Mouse (Mus musculus): Measurements from ENCODE around the gene Dzank1.

The Dzank1 gene

DNA sequence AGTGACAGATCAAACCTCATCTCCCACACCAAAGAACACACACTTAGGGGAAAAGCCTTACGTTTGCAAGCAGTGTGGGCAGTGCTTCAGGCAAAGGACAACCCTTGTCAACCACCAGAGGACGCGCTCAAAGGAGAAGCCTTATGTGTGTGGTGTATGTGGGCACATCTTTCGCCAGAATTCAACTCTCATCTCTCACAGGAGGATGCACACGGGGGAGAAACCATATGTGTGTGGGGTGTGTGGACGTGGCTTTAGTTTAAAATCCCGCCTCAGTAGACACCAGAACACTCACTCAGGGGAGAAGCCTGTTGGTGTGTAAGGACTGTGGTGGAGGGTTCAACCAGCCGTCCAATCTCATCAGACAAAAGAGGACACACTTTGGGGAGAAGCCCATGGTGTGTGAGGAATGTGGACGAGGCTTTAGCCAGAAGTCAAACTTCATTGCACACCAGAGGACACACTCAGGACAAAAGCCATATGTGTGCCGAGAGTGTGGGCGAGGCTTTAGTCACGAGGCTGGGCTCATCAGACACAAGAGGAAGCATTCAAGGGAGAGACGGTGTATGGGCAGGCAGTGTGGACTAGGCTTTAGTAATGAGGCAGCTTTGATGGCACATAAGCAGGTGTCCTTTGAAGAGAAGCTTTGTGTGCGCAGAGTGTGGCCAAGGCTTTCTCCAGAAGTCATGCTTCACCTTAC, 61.2 kb downstream of the Dzank1 start:
- DNase-seq (ENCODE audit: low spot score): no peak

DNA sequence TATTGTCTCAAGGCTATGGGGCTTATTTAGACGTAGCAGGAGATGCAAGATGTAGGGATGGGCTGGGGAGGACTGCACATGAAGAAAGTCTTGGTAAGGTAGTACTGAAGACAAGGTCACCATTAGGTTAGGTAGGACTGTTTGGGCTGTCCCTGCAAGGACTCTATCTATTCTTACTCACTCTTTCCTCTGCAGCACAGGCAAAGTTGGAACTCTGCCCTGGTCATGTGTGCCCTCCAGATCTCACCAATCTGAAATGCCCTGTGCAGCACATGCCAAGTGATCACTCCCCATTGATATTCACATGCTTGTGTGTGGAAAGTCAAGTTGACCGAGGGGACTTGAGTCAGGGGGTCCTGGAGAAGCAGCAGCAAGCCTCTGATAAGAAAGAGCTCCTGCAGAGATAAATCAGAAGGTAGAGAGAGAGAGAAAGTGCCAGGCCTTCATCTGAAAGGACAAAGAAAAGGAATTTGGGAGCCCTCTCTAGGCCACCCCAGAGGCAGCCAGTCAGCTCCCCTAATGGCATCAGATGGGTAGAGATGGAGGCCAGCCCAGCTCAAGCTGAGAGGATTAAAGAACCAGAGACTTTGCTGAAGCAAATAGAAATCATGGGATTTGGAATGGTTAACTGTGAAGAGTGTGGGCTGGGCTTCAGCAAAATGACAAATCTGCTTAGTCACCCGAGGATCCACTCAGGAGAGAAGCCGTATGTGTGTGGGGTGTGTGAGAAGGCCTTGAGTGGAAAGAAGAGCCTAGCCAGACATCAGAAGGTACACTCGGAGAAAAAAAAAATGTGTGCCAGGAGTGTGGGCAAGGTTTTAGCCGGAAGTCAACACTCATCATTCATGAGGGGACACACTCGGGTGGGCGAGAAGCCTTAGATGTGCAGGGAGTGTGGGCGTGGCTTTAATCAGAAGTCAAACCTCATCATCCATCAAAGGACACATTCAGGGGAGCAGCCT, 62.1 kb downstream of the Dzank1 start:
- DNase-seq (ENCODE audit: low spot score): no peak

DNA sequence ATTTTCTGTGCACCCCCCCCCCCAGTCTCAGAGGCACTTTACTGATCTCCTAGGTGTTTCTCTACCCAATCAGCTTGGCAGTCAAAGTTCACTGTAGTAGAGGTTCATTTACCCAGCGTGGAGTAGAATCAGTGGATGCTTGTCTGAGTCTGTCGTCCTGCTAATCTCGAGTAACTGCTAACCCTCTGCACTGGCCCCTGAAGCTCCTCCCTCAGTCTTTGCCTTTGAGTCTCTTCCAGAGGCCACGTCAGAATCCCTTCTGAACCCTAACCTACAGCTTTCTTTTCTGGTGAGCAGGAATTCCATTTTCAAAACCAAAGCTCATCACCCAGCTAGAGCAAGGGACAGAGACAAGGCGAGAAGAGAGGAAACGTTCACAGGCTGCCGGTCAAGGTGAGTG, 63.0 kb downstream of the Dzank1 start:
- no peak for DNase-seq (ENCODE audit: low spot score)

DNA sequence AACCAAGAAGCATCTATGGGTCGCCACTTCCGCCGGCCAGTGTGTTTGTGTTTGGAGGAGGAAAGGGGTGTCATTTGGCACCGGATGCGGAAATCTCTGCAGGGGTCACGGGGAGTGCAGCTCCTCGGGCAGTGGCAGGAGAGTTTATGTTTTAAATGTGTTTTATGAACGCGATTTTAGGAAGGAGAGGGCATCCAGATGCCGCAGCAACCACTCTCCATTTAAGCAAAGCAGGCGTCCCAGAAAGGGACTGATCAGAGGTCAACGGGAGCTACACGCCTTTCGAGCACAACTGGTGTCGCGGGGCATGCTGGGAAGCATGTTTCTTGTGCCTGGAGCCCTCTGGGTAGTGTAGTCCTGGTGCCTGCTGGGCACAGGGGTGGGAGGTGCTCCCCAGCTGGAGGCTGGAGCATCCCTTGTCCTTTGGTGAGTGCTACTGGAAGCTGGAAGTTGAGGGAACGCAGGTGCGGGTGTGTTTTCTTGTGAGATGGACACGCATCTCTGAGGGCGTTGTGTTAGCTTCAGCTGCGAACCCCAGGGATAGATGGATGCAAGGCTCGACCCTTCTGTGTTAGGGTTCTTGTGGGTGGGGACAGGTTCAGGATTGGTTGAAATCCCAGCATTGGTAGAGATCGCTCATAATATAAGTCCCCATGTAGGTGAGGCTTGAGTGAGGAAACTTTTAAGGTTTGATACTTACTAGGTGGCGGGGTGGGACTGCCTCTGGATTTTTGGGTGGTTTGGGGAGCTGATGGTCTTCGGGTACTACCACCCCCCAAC, 68.0 kb downstream of the Dzank1 start:
- DNase-seq (ENCODE audit: low spot score): peak; percentile 69

DNA sequence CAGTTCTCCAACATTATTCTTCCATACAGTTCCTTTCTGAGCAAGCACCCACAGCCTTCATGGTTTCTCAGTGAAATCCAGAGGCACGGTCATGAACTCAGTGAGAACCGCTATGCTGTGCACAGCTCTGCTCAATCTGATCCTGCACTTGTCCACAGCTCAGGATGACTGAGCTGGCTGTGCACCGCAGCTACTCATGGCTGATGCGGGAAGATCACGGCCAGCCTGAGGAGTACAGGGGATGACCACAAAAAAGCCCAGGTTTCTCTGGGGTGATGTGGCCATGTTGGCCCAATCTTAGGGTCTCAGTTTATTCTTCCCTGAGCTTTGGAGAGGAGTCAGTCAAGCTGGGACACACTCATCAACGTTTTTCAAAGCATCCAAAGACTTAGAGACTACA, 68.9 kb downstream of the Dzank1 start:
- no peak for DNase-seq (ENCODE audit: low spot score)

DNA sequence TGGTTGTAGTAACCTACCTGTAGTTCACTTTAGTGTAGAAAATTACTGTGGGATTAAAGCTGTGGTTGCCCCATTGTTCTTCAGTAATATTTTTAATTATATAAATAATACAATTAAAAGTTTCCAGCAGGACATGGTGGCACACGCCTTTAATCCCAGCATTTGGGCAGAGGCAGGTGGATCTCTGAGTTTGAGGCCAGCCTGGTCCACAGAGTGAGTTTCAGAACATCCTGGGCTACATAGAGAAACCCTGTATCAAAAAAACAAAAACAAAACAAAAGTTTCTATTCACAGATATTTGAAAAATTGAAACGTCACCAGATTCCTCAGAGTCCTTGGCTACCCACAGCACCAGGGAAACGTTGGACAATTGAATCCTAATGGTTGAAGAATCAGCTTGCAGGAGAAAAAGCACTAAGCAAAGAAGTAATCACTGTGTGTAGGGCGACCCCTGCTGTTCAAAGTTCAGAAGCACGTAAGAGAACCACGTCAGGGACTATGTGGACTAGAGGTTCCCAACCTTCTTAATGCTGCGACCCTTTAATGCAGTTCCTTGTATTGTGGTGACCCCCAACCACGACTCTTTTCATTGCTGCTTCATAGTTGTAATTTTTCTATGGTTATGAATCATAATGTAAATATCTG, 74.7 kb downstream of the Dzank1 start:
- peak; percentile 83 for DNase-seq (ENCODE audit: low spot score)

DNA sequence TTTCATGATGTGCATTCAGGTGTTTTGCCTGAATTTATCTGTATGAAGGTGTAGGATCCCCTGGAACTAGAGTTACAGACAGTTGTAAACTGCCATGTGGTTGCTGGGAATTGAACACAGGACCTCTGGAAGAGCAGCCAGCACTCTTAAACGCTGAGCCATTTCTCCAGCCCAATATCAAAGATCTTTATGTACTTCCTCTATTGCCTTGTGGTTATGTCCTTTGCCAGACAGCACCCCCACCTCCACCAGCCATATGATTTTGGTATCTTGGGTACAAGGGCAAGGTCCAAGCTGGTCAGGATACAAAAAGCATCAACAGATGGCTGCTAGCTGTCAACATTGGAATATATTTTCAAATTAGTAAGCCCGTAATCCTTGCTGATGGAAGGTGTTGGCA, 76.8 kb downstream of the Dzank1 start:
- DNase-seq (ENCODE audit: low spot score): no peak

DNA sequence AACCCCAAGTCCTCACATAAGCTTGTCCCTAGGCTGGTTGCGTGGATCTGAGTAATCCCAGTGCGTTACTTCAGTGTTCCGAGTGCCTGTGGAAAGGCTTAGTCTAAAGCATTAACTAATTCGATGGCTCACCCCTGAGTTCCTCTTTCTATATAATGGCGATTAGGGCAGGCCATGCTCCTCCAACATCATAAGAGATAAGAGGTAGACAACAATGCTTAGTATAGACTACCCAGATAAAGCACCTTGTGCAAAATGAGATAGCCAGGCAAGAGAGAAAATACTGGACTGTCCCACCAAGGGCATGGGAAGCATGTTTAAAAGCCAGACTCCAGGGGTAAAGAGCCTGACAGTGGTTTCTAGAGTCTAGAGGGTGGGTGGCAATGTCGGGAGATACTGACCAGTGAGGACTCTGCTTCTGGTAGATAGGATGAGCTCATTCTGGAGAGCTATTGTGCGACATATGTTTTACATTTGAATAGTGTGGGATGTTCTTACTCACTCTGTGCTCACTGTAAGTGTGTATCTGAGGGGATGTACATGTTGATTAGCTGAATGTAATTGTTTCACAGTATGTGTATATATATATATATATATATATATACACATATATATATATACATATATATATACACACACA, 80.7 kb downstream of the Dzank1 start:
- DNase-seq (ENCODE audit: low spot score): no peak

DNA sequence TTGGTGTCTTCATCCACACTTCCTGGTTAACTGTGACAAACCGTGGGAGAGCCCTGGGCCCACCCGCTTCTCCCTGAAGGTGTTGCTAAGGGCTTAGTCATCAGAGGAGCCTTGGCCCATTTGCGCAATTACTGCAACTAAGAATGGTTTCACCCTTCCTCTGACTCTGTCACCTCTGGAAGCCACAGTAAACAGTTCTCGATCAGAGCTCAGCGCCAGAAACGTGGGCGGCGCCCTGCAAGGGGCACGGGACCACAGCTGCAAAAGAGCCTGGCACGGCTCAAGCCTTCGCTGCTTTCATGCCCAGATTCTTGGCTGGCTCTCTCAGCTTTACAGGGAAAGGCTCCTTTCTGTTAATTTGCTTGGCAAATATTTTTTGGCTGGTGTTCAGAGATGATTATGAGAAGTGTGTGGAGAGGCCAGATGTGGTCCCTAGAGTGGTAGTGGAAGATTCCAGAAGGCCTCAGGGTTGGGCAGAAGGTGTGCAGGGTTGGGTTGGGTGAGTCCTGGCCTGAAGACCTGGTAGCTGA, 85.8 kb downstream of the Dzank1 start:
- DNase-seq (ENCODE audit: low spot score): peak; percentile 27

DNA sequence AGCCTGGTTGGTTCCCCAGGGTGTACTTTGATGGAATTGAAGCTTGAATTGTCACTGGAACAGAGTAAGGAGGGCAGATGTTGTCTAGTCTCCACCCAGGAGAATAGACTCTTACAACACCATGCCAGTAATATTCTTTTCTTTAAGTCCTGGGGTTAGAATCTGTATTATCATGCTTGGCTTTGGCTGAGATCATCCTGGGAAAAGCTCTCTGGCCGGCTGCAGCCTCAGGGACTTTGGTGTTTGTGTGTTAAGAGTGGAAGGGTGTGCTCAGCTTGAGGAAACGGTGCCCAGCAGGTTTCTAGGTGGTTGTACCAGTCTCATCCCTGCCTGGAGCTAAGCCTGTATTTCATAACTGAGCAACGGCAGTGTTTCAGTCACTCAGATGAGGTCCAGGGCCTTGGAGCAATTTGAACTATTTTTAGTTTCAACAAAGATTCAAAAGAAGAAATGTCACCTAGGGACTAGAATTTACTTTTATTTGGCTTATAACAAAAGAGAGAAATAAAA, 88.0 kb downstream of the Dzank1 start:
- no peak for DNase-seq (ENCODE audit: low spot score)

DNA sequence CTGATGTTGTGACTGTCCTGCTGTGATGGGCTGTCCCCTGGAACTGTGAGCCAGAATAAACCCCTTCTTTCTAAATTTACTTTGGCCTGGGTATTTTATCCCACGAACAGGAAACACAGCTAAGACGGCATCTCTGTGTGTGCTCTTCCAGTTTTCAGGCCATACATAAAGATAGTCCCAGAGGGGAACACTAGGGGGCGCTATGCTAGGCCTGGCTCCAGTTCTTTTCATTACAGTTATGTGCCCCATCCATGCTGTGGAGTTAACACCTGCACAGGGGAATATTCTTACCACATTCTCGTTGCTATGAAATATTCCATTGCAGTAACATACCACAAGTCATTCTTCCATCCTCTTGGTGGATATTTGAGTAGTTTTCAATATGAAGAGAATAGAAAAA, 88.8 kb downstream of the Dzank1 start:
- no peak for DNase-seq (ENCODE audit: low spot score)

DNA sequence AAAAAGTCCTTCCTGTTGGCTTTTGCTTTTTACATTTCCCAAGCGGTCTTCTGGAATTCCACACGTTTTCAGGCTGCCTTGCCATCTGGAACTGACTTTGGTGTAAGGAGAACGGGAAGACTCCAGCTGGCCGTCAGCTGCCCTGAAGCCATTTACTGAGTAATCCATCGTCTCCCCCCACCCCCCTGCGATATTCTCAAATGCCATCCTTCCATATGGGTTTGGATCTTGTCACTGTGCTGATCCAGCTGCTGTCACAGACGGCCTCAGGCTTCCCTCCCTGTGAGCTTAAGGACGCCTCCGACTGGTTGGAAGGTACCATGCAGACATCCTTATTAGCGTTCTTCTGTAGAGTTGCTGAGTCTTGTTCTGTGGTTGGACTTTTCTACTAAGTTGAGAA, 91.5 kb downstream of the Dzank1 start:
- DNase-seq (ENCODE audit: low spot score): no peak

DNA sequence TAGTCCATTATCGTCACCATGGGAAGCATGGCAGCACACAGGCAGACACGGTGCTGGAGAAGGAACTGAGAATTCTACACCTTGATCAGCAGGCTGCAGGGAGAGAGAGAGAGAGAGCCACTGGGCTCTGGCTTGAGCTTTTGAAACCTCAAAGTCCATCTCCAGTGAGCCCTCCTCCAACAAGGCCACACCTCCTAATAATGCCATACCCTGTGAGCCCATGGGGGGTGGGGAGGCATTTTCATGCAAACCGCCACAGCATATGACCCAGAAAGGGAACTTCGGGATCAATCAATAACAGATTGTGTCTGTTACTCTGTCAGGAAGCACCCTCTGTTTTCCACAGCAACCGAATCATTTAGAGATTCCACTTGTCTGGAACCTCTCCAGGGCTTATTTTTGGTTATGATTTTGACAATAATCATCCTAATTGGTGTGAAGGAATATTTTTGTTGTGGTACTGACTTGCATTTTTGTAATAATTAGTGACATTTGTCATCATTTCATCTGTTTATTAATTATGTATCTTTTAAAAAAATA, 95.9 kb downstream of the Dzank1 start:
- no peak for DNase-seq (ENCODE audit: low spot score)

DNA sequence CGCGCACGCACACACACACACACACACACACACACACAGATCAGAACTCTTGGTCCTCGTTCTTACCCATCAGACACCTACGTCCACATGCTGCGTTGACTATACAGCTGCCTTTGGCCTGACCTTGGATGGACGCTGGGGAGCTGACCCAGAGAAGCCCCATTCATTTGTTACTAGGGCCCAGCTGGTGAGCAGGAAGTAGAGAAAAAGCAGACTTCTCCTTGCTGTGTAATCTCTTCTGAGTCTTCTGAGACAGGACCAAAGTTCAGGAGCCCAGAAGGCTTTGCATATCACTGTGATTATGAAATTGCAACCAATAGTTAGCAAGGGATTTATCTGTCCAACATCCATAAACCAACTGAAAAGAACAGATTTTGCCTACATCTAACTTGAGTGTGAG, 98.0 kb downstream of the Dzank1 start:
- no peak for DNase-seq (ENCODE audit: low spot score)

DNA sequence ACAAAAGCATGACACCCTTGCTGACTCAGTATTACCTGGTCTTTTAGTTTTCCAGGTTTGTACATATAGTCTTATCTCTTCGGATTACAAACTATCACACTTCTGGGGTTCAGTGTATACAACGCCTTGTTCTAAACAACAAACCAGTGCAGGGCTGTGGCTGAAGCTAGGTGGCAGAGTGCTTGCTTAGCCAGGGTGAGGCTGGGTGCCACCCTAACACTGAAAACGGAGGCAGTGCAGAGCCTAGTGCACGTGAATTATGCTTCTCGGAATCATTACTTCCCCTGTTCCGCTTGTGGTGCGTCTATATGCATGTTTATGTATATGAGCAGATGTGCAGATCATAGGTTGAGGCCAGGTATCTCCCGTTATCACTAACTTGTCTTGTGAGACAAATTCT, 98.6 kb downstream of the Dzank1 start:
- DNase-seq (ENCODE audit: low spot score): no peak

DNA sequence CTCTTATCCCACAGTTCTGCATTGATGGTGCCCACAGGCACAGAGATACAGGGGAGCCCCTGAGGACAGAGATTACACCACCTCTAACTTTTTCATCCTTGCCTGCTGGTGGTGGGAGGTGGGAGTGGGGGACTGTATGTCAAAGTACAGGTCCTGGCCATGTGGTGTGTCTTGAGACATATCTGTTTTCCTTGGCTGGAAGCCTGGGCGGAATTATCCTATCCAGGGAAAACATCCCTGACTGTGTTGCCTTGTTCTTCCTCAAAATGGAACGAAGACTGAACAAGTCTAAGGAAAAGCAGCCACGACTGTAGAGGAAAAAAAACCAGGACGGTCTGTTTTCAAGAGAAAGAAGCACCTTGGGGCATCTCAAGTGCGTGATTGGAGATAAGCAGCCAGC, 99.4 kb downstream of the Dzank1 start:
- no peak for DNase-seq (ENCODE audit: low spot score)

DNA sequence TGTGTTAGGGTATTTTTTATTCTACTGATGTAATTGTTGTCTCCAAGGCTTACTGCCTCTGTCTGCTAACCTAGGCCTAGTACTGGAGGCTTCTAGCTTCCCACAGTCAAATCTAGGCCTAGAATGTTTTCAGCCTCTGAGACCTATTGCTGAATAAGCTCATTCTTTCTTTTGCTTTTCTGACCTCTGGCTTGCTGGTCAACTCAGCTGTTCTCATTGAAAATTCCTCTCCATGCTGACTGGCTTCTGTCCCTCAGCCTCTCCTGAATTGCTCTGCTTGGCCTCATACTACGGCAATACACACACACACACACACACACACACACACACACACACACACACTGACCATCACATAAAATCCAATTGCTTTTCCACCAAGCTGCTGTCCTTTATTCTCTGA, 101.5 kb downstream of the Dzank1 start:
- no peak for DNase-seq (ENCODE audit: low spot score)

DNA sequence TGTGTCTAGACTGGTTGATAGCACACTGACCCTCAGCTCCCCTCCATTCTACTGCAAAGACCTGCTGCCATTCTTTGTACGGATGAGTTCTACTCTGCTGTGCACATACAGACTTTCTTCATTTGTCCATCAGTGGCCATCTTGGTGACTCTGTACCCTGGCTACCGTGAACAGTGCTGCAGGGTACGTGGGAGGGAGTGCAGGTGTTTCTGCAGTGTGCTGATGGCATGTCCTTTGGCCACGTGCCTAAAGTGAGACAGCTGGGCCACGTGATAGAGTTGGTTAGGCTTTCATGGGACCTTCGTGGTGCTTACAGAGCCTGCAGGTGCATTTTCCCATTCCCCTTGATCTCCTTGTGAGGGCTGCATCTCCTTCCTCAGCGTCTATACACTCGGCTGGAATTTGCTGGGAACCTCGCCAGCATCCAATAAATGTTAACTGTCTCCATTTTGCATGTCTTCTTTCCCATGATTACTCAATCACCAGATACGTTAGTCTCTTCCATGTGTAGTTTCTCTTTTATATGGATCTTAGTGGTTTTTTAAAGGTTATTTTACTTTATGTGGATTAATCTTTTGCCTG, 105.0 kb downstream of the Dzank1 start:
- no peak for DNase-seq (ENCODE audit: low spot score)

Measured in ovary, postnatal 14 days (tissue).